Mouse (Mus musculus) left cerebral cortex, adult 9 months (tissue): ENCODE measurements around the gene Gm4565.
"Not testable (repeated sequence)": the region's sequence is repeated elsewhere in the genome, so short reads cannot be mapped to it uniquely, and the experiment has no call there.

Experiments
- DNase-seq, 2 experiments: peaks; one replicate each; pipeline ENCODE4 v3.0.0; 2022; ENCODE audit warnings: low spot score in 2 of 2

Gene Gm4565

GRCm38 (mm10) chr7:22588027-22588426 is at the start of gene Gm4565:
Gm4565 (minus strand) TSS chr7:22588127.
- not testable (repeated sequence) for DNase-seq

- not testable (repeated sequence) for DNase-seq
These were observed 22.7 kb downstream of the Gm4565 start, which contains the start of gene Gm4201 for GRCm38 (mm10) chr7:22565243-22565642. Gm4201 (minus strand) TSS chr7:22565343.

- DNase-seq, result not testable (repeated sequence)
These were observed 53.1 kb downstream of the Gm4565 start, which contains the start of gene Gm8677 for GRCm38 (mm10) chr7:22534787-22535186. Gm8677 (minus strand) TSS chr7:22534887.
